Mouse (Mus musculus) liver, postnatal 0 days (tissue): Measurements from ENCODE around the gene Rad23a. TPM values are rescaled to one million over a fixed set of nuclear protein-coding genes. Genes with fewer than 3 reads are reported as not detected.

ENCODE experiments used
- ATAC-seq: fragments of 200-750 bp; cut with Nextera tagmentation; 2 replicates; pipeline ENCODE4 v1.8.0; 2017; ENCODE audit warnings: mild to moderate bottlenecking, moderate library complexity
- DNase-seq: peaks from one replicate; pipeline ENCODE4 v3.0.0-alpha.2; 2016
- H3K27ac ChIP-seq: fragments of 300-500 bp; sonication (generic); 2 replicates; pipeline ENCODE4 v1.5.1; 2014; ENCODE audit warnings: antibody characterized with exemption, moderate library complexity, mild to moderate bottlenecking, low read depth
- H3K27me3 ChIP-seq: fragments of 300-500 bp; sonication (generic); 2 replicates; pipeline ENCODE4 v1.6.1; 2014; ENCODE audit warnings: low read length, control low read depth, mixed read lengths; ENCODE audit not compliant: insufficient read depth
- H3K36me3 ChIP-seq: fragments of 300-500 bp; sonication (generic); replicated peaks from 2 replicates; pipeline ENCODE4 v1.6.1; 2014; ENCODE audit warnings: mild to moderate bottlenecking, control low read depth, low read length, moderate library complexity, mixed read lengths; ENCODE audit not compliant: insufficient read depth
- H3K4me1 ChIP-seq: fragments of 300-500 bp; sonication (generic); 2 replicates; pipeline ENCODE4 v1.6.1; 2014; ENCODE audit warnings: antibody characterized with exemption, mild to moderate bottlenecking, control low read depth; ENCODE audit not compliant: insufficient read depth
- H3K4me2 ChIP-seq: fragments of 300-500 bp; sonication (generic); 2 replicates; pipeline ENCODE4 v1.6.1; 2014; ENCODE audit warnings: low read depth, mild to moderate bottlenecking, low read length, moderate library complexity, mixed read lengths
- H3K4me3 ChIP-seq: fragments of 300-500 bp; sonication (generic); 2 replicates; pipeline ENCODE4 v1.5.1; 2014; ENCODE audit warnings: low read depth, low read length
- H3K9ac ChIP-seq: fragments of 300-500 bp; sonication (generic); replicated peaks from 2 replicates; pipeline ENCODE4 v1.6.1; 2014; ENCODE audit warnings: mild to moderate bottlenecking, moderate library complexity
- H3K9me3 ChIP-seq: fragments of 300-500 bp; sonication (generic); 2 replicates; pipeline ENCODE4 v1.6.1; 2016; ENCODE audit warnings: mild to moderate bottlenecking, control low read depth, low read length, mixed read lengths
- CTCF ChIP-seq: sonication (generic); IDR thresholded peaks from 2 replicates; pipeline ENCODE4 v1.5.1; 2016; ENCODE audit warnings: antibody characterized with exemption, low read depth
- EP300 ChIP-seq: IDR thresholded peaks from 2 replicates; pipeline ENCODE4 v1.6.1; 2016; ENCODE audit warnings: antibody characterized with exemption, low read depth, mild to moderate bottlenecking
- WGBS: fragments of 180-500 bp; shearing (Covaris S2); extraction: QIAGEN DNeasy Blood & Tissue Kit; methylation state at CpG from one replicate; pipeline ENCODE4 v1.1.7; 2014; ENCODE audit not compliant: insufficient replicate concordance; 5-methylcytosine and 5-hydroxymethylcytosine counted together
- polyA plus RNA-seq: library from polyadenylated mRNA; unstranded; fragments of >200 nt; fragmentation: Nextera tagmentation; extraction: Ambion mirVana; gene quantifications from 2 replicates; pipeline ENCODE4 v1.2.1, GENCODE M21; 2015

Rad23a gene
- polyA plus RNA-seq = 154 and 164 TPM in 2 replicates

DNA sequence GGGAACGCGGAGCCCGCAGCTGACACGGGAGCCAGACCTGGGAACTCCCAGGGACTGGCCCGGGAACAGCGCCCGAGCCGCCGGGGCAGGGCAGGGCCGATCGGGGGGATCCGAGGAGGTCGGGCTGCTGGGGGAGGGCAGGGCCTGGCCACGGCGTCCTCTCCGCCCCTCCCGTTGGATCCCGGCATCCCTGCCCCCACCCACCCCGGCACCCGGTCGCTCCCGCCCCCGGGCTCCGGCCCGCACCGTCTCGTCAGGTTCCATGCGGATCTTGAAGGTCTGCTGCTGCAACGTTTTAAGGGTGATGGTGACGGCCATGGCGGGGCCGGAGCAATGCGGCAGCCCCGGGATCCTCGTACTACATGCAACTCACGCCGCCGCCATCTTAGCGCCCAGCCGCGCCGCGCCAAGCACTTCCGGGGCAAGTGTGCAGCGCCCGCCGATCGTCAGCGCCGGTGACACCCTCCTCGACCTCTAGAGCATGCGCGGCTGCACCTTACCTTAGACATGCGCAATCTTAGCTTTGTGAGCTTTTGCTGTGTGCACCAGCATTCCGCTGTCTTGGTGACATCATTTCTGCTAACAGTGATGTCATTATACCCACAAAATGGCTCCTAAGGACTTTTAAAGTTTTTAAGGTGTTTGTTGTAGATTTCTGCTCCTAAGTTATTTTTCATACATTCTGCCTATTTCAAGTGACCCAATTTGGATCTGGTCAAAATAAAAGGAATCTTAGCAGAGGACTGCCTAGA, at the start of gene Rad23a:
Gene Rad23a (minus strand): TSS at position 418 of the 752 bp plus-strand sequence.
- H3K27ac ChIP-seq = peak within 1 kb of the TSS; percentile 92
- peak within 1 kb of the TSS; percentile 92 for H3K9ac ChIP-seq
- H3K9me3 ChIP-seq = no peaks in the 10 kb centered on the region
- peak; percentile 89 for ATAC-seq
- peak; percentile 94 for DNase-seq
- peak within 1 kb of the TSS; percentile 81 for H3K4me2 ChIP-seq
- WGBS = 1% methylated on average over 43 of the region's 55 CpGs
- no peak for TF ChIP-seq CTCF
- TF ChIP-seq EP300 = no peak
- no peaks in the 10 kb centered on the region for H3K27me3 ChIP-seq
- H3K36me3 ChIP-seq = peaks cover 75% of the 10 kb centered on the region
- H3K4me3 ChIP-seq = peak within 1 kb of the TSS; percentile 81
- H3K4me1 ChIP-seq = peaks cover 27% of the 10 kb centered on the region

DNA sequence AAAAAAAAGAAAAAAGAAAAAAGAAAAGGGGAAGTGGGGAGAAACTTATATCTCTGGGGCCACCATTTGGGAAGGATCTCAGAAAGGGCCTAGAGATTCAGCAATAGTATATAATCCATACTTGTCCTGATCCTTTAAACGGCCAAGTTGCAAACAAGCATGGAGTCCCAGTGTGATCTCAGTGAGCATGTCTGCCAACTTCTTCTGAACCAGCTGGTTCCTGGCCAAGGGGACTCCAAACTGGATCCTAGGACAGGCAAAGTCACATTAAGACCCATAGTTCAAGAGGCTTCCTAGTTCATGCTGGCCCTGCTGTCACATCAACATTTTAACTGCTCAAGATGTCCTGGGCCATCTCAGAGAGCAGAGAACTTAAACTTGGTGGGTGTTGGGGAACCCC, 48.7 kb upstream of the Rad23a start:
- TF ChIP-seq EP300 = no peak
- no peak for TF ChIP-seq CTCF
- peaks cover 45% of the 10 kb centered on the region for H3K36me3 ChIP-seq
- H3K27ac ChIP-seq = no peak overlapping the region

DNA sequence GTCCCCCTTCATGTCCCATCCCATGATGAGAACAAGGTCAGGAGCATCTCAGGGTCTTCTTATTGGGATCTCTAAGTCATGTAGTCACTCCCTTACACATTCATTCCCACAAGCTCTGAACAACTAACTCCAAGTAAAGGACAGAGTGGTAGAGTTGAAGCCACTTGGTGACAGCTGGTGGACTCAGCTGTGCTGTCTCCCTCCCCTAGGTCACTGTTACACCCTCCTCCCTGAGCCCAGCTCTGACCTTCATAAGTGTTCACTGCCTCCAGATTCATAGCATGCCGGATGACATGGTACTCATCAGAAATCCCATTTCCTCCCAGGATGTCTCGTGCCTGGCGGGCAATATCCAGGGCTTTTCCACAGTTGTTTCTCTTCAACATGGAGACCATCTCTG, 47.8 kb upstream of the Rad23a start:
- Histone ChIP-seq H3K4me2 (no peak overlapping the region), H3K27ac (no peak overlapping the region), H3K4me3 (no peak overlapping the region), H3K27me3 (no peaks in the 10 kb centered on the region), H3K4me1 (peaks cover 11% of the 10 kb centered on the region), H3K9ac (no peak overlapping the region), H3K36me3 (peaks cover 45% of the 10 kb centered on the region), H3K9me3 (no peaks in the 10 kb centered on the region)
- DNase-seq (no peak), ATAC-seq (no peak)
- 87% methylated on average over 3 of the region's 3 CpGs for WGBS
- TF ChIP-seq EP300 (no peak), CTCF (no peak)

More for the DNA sequence above, 48.7 kb upstream of the Rad23a start:
- Histone ChIP-seq H3K9me3 (no peaks in the 10 kb centered on the region), H3K9ac (no peak overlapping the region), H3K27me3 (no peaks in the 10 kb centered on the region), H3K4me3 (no peak overlapping the region), H3K4me1 (peaks cover 13% of the 10 kb centered on the region), H3K4me2 (no peak overlapping the region)
- WGBS = 100% methylated on average over 1 of the region's 1 CpGs
- ATAC-seq (no peak), DNase-seq (no peak)

DNA sequence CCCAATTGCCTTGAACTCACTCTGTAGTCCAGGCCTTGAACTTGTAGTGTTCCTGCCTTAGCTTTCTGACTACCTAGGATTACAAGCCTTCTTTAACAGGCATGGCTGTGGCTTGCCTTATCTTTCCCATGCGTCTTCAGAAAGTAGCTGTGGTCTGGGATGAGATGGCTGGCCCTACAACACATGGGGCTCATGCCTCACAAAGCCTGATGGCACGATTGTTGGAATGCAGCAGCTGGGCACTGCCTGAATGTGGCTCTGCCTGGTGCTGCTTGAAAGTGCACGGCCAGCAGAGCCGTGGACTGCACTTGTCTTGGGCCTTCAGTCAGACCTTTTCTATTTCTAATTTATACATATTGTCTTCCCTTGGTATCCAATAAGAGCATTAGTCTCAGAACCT, 44.3 kb upstream of the Rad23a start:
- Histone ChIP-seq H3K36me3 (peaks cover 40% of the 10 kb centered on the region), H3K4me2 (no peak overlapping the region), H3K9me3 (no peaks in the 10 kb centered on the region), H3K4me3 (no peak overlapping the region), H3K4me1 (no peaks in the 10 kb centered on the region), H3K27me3 (no peaks in the 10 kb centered on the region), H3K27ac (no peak overlapping the region), H3K9ac (no peak overlapping the region)
- WGBS = 61% methylated on average over 4 of the region's 4 CpGs
- DNase-seq = no peak
- TF ChIP-seq EP300 = no peak
- TF ChIP-seq CTCF = no peak
- no peak for ATAC-seq

DNA sequence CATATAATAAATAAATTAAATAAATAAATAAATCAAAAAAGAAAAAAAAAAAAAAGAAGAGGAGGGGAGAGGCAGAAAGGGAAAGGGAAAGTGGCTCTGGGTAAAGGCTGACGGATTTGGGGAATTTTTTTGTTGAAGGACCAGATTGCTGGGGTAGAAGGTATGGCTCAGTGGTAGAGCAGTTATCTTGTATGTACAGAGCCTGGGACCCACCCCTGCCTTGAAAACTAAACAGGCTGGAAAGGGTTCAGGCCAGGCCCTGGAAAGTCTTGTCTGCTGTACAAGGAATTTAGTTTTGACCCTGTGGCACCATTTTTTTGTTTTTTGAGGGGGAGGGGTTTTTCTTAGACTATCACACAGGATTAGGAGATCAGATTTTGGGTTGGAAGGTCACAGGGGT, 38.5 kb upstream of the Rad23a start:
- Histone ChIP-seq H3K4me1 (peaks cover 8% of the 10 kb centered on the region), H3K36me3 (no peaks in the 10 kb centered on the region), H3K27ac (no peak overlapping the region), H3K27me3 (no peaks in the 10 kb centered on the region), H3K9me3 (no peaks in the 10 kb centered on the region), H3K4me2 (no peak overlapping the region), H3K9ac (no peak overlapping the region), H3K4me3 (no peak overlapping the region)
- WGBS = 73% methylated on average over 1 of the region's 1 CpGs
- DNase-seq (no peak), ATAC-seq (no peak)
- TF ChIP-seq EP300 (no peak), CTCF (no peak)

DNA sequence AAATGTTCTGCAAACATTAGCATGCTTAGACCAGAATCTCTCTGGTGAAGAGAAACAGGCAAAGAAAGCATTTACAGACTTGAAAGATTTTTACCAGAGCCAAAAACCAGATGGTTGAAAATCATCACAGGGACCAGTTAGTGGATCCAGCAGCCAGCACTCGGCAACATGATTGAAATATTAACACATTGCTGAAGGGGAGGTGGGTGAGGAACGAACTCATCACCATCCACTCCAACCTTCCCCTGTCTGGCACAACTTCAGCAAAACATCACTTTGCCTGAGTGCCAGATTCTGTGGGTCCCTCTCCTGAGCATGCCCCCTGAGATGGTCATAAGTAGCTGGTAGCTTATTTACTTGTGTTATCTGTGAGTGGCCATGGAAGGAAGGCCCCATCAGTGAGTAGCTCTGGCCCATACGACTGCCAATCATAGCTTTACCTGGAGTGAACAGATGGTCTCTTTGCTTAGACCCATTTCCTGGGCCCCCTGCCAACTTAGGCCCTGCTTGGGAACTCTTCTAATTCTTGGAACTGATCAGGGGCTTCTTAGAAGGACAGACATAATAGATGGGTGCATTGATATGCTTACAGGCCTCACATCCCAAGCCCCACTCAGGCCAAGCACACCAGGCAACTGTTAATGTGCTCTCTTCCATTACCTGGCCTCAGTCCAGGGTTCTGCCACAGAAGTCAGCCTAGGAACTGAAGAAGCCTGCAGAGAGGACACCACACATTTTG, 37.0 kb upstream of the Rad23a start:
- DNase-seq = no peak
- no peak overlapping the region for H3K4me2 ChIP-seq
- peaks cover 19% of the 10 kb centered on the region for H3K4me1 ChIP-seq
- no peaks in the 10 kb centered on the region for H3K27me3 ChIP-seq
- no peak overlapping the region for H3K4me3 ChIP-seq
- H3K9ac ChIP-seq = no peak overlapping the region
- no peaks in the 10 kb centered on the region for H3K36me3 ChIP-seq
- no peak for TF ChIP-seq CTCF
- TF ChIP-seq EP300 = no peak
- ATAC-seq = peak; percentile 33; the same call in 1 of the 2 replicates
- WGBS = 71% methylated on average over 3 of the region's 3 CpGs
- no peaks in the 10 kb centered on the region for H3K9me3 ChIP-seq
- no peak overlapping the region for H3K27ac ChIP-seq
